Mouse (Mus musculus): ENCODE data around the gene Trp73.

The Trp73 gene

GRCm38 (mm10) chr4:154028646-154029045 lies 111.4 kb downstream of the Trp73 start:
- DNase-seq (ENCODE audit: low spot score): no peak

GRCm38 (mm10) chr4:154028066-154028465 lies 111.9 kb downstream of the Trp73 start:
- no peak for DNase-seq (ENCODE audit: low spot score)

- DNase-seq (ENCODE audit: low spot score): no peak
Measured at GRCm38 (mm10) chr4:154026441-154026761, 113.6 kb downstream of the Trp73 start.

GRCm38 (mm10) chr4:154025641-154026440 lies 114.2 kb downstream of the Trp73 start, which contains the start of gene Smim1:
Smim1 (minus strand) TSS chr4:154026230.
- DNase-seq (ENCODE audit: low spot score): peak; percentile 67

- DNase-seq (ENCODE audit: low spot score): no peak
Measured at GRCm38 (mm10) chr4:154024729-154025521, 115.1 kb downstream of the Trp73 start.

- no peak for DNase-seq (ENCODE audit: low spot score)
Measured at GRCm38 (mm10) chr4:154023754-154024601, 116.0 kb downstream of the Trp73 start.

GRCm38 (mm10) chr4:154022844-154023243 lies 117.2 kb downstream of the Trp73 start:
- no peak for DNase-seq (ENCODE audit: low spot score)

GRCm38 (mm10) chr4:154022407-154022806 lies 117.6 kb downstream of the Trp73 start:
- no peak for DNase-seq (ENCODE audit: low spot score)

- DNase-seq (ENCODE audit: low spot score): no peak
Measured at GRCm38 (mm10) chr4:154021432-154021831, 118.6 kb downstream of the Trp73 start.

- DNase-seq (ENCODE audit: low spot score): no peak
Measured at GRCm38 (mm10) chr4:154019571-154019970, 120.4 kb downstream of the Trp73 start.

- no peak for DNase-seq (ENCODE audit: low spot score)
Measured at GRCm38 (mm10) chr4:154015476-154015875, 124.5 kb downstream of the Trp73 start.

- DNase-seq (ENCODE audit: low spot score): no peak
Measured at GRCm38 (mm10) chr4:154012132-154012882, 127.7 kb downstream of the Trp73 start.

- peak; percentile 54 for DNase-seq (ENCODE audit: low spot score)
Measured at GRCm38 (mm10) chr4:154011646-154012089, 128.3 kb downstream of the Trp73 start, which contains the start of gene Lrrc47. Lrrc47 (plus strand) TSS chr4:154011731.

- no peak for DNase-seq (ENCODE audit: low spot score)
Measured at GRCm38 (mm10) chr4:154010907-154011645, 128.9 kb downstream of the Trp73 start.

GRCm38 (mm10) chr4:154007759-154008158 lies 132.2 kb downstream of the Trp73 start:
- DNase-seq (ENCODE audit: low spot score): no peak

- no peak for DNase-seq (ENCODE audit: low spot score)
Measured at GRCm38 (mm10) chr4:154006264-154006663, 133.7 kb downstream of the Trp73 start.
